Mouse (Mus musculus): ENCODE results near the gene Pkn3. TPM values are rescaled to one million over a fixed set of nuclear protein-coding genes. Genes with fewer than 3 reads are reported as not detected.
"Not testable (repeated sequence)": the region's sequence is repeated elsewhere in the genome, so short reads cannot be mapped to it uniquely, and the experiment has no call there.

Pkn3 gene
- total and polyA plus RNA-seq, 3 experiments, result 8.8 to 13.6 (median 10.4) TPM

DNA sequence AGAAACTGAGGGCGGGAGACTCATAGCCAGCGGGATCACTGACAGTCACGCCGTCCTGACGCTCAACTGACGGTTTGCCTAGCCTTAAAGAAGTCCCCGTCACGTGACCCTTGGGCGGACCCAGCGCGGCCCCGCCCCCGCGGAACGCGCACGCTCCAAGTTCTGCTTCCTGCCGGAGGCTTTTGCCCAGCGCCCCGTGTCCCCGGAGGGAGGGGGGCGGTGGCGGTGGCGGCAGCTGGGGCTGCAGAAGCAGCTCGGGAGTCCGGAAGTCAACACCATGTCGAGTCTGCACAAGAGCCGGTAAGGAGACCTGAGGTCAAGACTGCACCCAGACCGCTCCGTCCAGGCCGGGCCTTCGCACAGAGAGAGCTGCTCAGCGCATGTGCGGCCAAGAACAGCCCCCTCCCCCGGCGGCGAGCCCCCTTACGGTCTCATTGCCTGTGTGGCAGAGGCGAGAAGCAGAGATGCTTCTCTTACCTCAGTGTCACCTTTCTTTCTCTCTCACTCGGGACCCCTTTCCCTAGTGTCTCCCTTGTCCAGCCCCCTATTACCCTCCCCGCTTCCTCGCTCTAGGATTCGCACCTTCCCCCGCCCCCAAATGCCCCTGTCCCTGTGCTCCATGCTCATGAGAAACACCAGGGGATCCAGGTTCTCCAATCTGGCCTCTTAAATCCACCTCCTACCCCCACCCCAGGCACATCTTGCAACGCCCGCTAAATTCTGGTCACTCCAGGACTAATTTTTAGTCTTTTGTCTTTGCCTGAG lies 56.3 kb downstream of the Pkn3 start, which contains the start of gene Tbc1d13:
Gene Tbc1d13 (plus strand): TSS at position 134 of the 765 bp plus-strand sequence.
- Histone ChIP-seq H3K79me2 (replicated peaks; ENCODE audit: control insufficient read depth, insufficient read depth, low read length) (no peaks in the 10 kb centered on the region), H3K4me3 (peak within 1 kb of the TSS; percentile 96), H3K9ac (ENCODE audit: low read depth, low read length) (peak within 1 kb of the TSS; percentile 61), H3K27me3 (ENCODE audit: control insufficient read depth, insufficient read depth, low read length) (no peaks in the 10 kb centered on the region), H3K27ac (peak within 1 kb of the TSS; percentile 91), H3K4me1 (ENCODE audit: control insufficient read depth, insufficient read depth, low read length) (peaks cover 5% of the 10 kb centered on the region), H3K36me3 (ENCODE audit: control insufficient read depth, insufficient read depth, low read length) (peaks cover 2% of the 10 kb centered on the region; the same call in 1 of the 2 replicates)
- TF ChIP-seq CTCF (IDR thresholded peaks at IDR 0.05) (no peak), EP300 (IDR thresholded peaks at IDR 0.05; ENCODE audit: insufficient read depth, low read depth, low read length) (peak; percentile 76), POLR2A (IDR thresholded peaks at IDR 0.05; ENCODE audit: insufficient read depth, low read depth, low read length) (peak; percentile 100)
- under 1% methylated on average over 45 of the region's 46 CpGs for WGBS
- peak; percentile 99 for DNase-seq
- intact Hi-C loops (cut with DNase I), result loop anchor here (5.0 kb wide), 1 partner anchor 154 kb away; the partner anchor contains the start of genes Dolk and Nup188

DNA sequence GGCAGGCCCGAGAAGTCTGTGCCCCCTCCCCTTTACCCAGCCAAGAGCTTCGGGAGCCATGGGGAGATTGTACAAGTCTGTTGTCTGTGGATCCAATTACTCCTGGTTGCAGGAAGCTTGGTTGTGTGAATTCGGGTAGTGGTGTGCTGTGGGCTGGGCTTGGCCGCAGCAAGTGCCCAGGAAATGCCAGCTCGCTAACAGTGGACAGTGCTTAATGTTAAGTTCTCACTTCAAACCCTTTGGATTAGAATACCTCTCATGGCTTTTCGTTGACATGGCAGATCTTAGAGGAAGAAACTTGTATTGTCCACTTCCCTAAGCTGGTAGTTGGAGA lies 56.9 kb downstream of the Pkn3 start:
- H3K27ac ChIP-seq, result peak overlapping the region; percentile 91
- no peaks in the 10 kb centered on the region for H3K79me2 ChIP-seq (replicated peaks; ENCODE audit: control insufficient read depth, insufficient read depth, low read length)
- TF ChIP-seq EP300 (IDR thresholded peaks at IDR 0.05; ENCODE audit: insufficient read depth, low read depth, low read length) (no peak), CTCF (IDR thresholded peaks at IDR 0.05) (no peak), POLR2A (IDR thresholded peaks at IDR 0.05; ENCODE audit: insufficient read depth, low read depth, low read length) (no peak)
- no peaks in the 10 kb centered on the region for H3K27me3 ChIP-seq (ENCODE audit: control insufficient read depth, insufficient read depth, low read length)
- peak overlapping the region; percentile 61 for H3K9ac ChIP-seq (ENCODE audit: low read depth, low read length)
- DNase-seq, result peak; percentile 29 to 31
- H3K4me3 ChIP-seq, result peak overlapping the region; percentile 96
- peaks cover 2% of the 10 kb centered on the region; the same call in 1 of the 2 replicates for H3K36me3 ChIP-seq (ENCODE audit: control insufficient read depth, insufficient read depth, low read length)
- peaks cover 5% of the 10 kb centered on the region for H3K4me1 ChIP-seq (ENCODE audit: control insufficient read depth, insufficient read depth, low read length)
- WGBS, result 4% methylated on average over 6 of the region's 6 CpGs
- intact Hi-C loops (cut with DNase I), result loop anchor here (5.0 kb wide), 1 partner anchor 153 kb away; the partner anchor contains the start of genes Dolk and Nup188

DNA sequence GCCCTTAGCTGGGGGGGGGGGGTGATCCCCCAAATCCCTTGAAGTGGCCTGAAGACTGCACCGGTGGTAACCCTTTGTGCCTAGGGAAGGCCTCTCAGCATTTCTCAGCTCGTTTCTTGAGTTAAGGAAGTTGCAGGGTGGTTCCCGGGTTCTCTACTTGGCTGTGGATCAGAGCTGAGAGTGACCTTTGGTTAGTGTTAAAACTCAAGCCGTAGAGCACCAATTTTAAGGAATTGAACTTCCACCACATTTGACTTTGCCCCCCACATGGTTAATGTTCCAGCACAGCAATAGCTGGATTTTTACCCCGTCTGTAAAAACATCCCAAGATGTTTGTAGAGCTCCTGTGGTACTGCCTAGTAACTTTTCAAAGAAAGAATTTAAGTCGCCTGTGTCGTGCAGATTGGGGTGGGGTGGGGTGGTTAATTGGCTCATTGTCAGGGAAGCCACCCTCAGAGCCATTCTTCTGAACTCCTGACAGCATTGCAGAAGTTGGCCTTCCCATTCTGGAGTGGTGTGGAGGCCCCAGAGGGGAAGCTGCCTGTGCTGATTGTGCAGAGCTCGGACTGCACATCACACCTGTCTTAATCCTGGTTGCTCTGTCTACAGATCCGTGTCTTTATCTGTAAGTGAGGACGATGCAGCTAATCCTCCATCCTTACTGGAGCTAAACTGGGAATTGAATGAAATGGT lies 57.6 kb downstream of the Pkn3 start:
- Histone ChIP-seq H3K27me3 (ENCODE audit: control insufficient read depth, insufficient read depth, low read length) (no peaks in the 10 kb centered on the region), H3K9ac (ENCODE audit: low read depth, low read length) (peak overlapping the region; percentile 28; the same call in 1 of the 2 replicates), H3K27ac (peak overlapping the region; percentile 91), H3K4me1 (ENCODE audit: control insufficient read depth, insufficient read depth, low read length) (peaks cover 5% of the 10 kb centered on the region), H3K79me2 (replicated peaks; ENCODE audit: control insufficient read depth, insufficient read depth, low read length) (no peaks in the 10 kb centered on the region), H3K4me3 (peak overlapping the region; percentile 96; the same call in 1 of the 2 replicates), H3K36me3 (ENCODE audit: control insufficient read depth, insufficient read depth, low read length) (peaks cover 2% of the 10 kb centered on the region; the same call in 1 of the 2 replicates)
- no peak for TF ChIP-seq POLR2A (IDR thresholded peaks at IDR 0.05; ENCODE audit: insufficient read depth, low read depth, low read length)
- no peak for TF ChIP-seq CTCF (IDR thresholded peaks at IDR 0.05)
- no peak for TF ChIP-seq EP300 (IDR thresholded peaks at IDR 0.05; ENCODE audit: insufficient read depth, low read depth, low read length)
- DNase-seq, result peak in 1 of 2 experiments; percentile 23
- WGBS, result 39% methylated on average over 10 of the region's 10 CpGs
- intact Hi-C loops (cut with DNase I), result loop anchor here (5.0 kb wide), 1 partner anchor 152 kb away; the partner anchor contains the start of genes Dolk and Nup188

DNA sequence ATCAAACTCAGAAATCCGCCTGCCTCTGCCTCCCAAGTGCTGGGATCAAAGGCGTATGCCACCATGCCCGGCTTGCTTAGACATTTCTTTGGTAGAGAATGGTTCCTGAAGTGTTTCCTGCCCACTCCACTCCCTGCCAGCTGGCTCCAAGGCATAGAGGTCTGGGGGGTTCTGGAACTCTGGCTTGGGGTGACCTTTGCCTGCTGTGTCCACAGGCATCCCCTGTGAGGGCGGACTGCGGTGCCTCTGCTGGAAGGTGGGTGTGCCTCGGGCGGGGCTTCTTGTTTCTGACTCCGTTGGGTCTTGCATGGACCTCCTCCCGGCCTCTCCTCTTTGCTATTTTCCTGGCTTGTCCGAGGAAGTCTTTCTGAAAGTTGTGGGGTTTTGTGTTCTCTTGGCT lies 59.0 kb downstream of the Pkn3 start:
- no peak overlapping the region for H3K4me3 ChIP-seq
- peaks cover 5% of the 10 kb centered on the region for H3K4me1 ChIP-seq (ENCODE audit: control insufficient read depth, insufficient read depth, low read length)
- no peak overlapping the region for H3K9ac ChIP-seq (ENCODE audit: low read depth, low read length)
- no peaks in the 10 kb centered on the region for H3K79me2 ChIP-seq (replicated peaks; ENCODE audit: control insufficient read depth, insufficient read depth, low read length)
- H3K27ac ChIP-seq, result no peak overlapping the region
- H3K27me3 ChIP-seq (ENCODE audit: control insufficient read depth, insufficient read depth, low read length), result no peaks in the 10 kb centered on the region
- intact Hi-C loops (cut with DNase I), result no loop called here
- peaks cover 2% of the 10 kb centered on the region; the same call in 1 of the 2 replicates for H3K36me3 ChIP-seq (ENCODE audit: control insufficient read depth, insufficient read depth, low read length)
- TF ChIP-seq CTCF (IDR thresholded peaks at IDR 0.05) (no peak), POLR2A (IDR thresholded peaks at IDR 0.05; ENCODE audit: insufficient read depth, low read depth, low read length) (no peak), EP300 (IDR thresholded peaks at IDR 0.05; ENCODE audit: insufficient read depth, low read depth, low read length) (no peak)
- 75% methylated on average over 10 of the region's 10 CpGs for WGBS
- DNase-seq, result peak in 1 of 2 experiments; percentile 16

DNA sequence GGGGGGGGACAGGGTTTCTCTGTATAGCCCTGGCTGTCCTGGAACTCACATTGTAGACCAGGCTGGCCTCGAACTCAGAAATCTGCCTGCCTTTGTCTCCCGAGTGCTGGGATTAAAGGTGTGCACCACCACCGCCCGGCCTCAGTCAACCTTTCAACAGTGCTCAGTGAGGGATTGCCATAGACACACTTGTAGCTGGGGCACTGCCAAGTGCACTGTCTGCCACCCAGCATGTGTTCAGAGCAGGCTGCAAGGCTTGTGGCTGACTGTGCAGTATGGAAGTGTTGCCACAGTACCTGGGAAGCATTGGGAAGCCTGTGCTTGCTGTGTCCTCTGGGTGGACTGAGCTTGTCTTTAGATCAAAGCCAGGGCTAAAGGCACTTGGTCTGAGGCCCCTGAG lies 62.5 kb downstream of the Pkn3 start:
- H3K36me3 ChIP-seq (ENCODE audit: control insufficient read depth, insufficient read depth, low read length); H3K79me2 ChIP-seq (replicated peaks; ENCODE audit: control insufficient read depth, insufficient read depth, low read length); H3K4me3 ChIP-seq; H3K9ac ChIP-seq (ENCODE audit: low read depth, low read length); H3K27me3 ChIP-seq (ENCODE audit: control insufficient read depth, insufficient read depth, low read length); DNase-seq; H3K27ac ChIP-seq; intact Hi-C loops (cut with DNase I); H3K4me1 ChIP-seq (ENCODE audit: control insufficient read depth, insufficient read depth, low read length): not testable (repeated sequence)
- 78% methylated on average over 4 of the region's 4 CpGs for WGBS

Other genes with a start within 250 kb of the Pkn3 start
- gene Cercam, start 208.5 kb upstream of the Pkn3 start, total RNA-seq (2021), result 1 to 10 TPM; 3.0 to 4.1 TPM
- gene Cercam, start 208.5 kb upstream of the Pkn3 start, polyA plus RNA-seq (2012; rRNA removed), result 6.9 and 9.1 TPM in 2 replicates
- 10 to 100 TPM; 16.6 to 20.1 TPM for gene Odf2, start 188.5 kb upstream of the Pkn3 start, total RNA-seq (2021)
- gene Odf2, start 188.5 kb upstream of the Pkn3 start, polyA plus RNA-seq (2012; rRNA removed), result 22.2 and 22.3 TPM in 2 replicates
- gene Gle1, start 142.3 kb upstream of the Pkn3 start, total RNA-seq (2021), result 10 to 100 TPM; 23.8 to 25.6 TPM
- gene Gle1, start 142.3 kb upstream of the Pkn3 start, polyA plus RNA-seq (2012; rRNA removed), result 14.9 and 25.5 TPM in 2 replicates
- 100 to 1,000 TPM; 159 to 167 TPM for gene Sptan1, start 112.1 kb upstream of the Pkn3 start, total RNA-seq (2021)
- 130 and 163 TPM in 2 replicates for gene Sptan1, start 112.1 kb upstream of the Pkn3 start, polyA plus RNA-seq (2012; rRNA removed)
- gene Wdr34, start 28.8 kb upstream of the Pkn3 start, total RNA-seq (2021), result 1 to 10 TPM; 6.4 TPM
- gene Wdr34, start 28.8 kb upstream of the Pkn3 start, polyA plus RNA-seq (2012; rRNA removed), result 10.3 and 11.6 TPM in 2 replicates
- 10 to 100 TPM; 88.7 to 96.7 TPM for gene Set, start 20.3 kb upstream of the Pkn3 start, total RNA-seq (2021)
- gene Set, start 20.3 kb upstream of the Pkn3 start, polyA plus RNA-seq (2012; rRNA removed), result 21.9 and 36.4 TPM in 2 replicates
- gene Zdhhc12, start 16.0 kb downstream of the Pkn3 start, total RNA-seq (2021), result 1 to 10 TPM; 2.8 to 3.6 TPM
- 10.3 and 15.8 TPM in 2 replicates for gene Zdhhc12, start 16.0 kb downstream of the Pkn3 start, polyA plus RNA-seq (2012; rRNA removed)
- 10 to 100 TPM; 21.9 to 26.6 TPM for gene Zer1, start 46.9 kb downstream of the Pkn3 start, total RNA-seq (2021)
- gene Zer1, start 46.9 kb downstream of the Pkn3 start, polyA plus RNA-seq (2012; rRNA removed), result 45.1 TPM in 2 replicates
- gene Tbc1d13, start 56.1 kb downstream of the Pkn3 start, total RNA-seq (2021), result 10 to 100 TPM; 17.2 to 17.4 TPM
- 25.4 and 33.7 TPM in 2 replicates for gene Tbc1d13, start 56.1 kb downstream of the Pkn3 start, polyA plus RNA-seq (2012; rRNA removed)
- 10 to 100 TPM; 90.6 to 93.3 TPM for gene Endog, start 93.8 kb downstream of the Pkn3 start, total RNA-seq (2021)
- gene Endog, start 93.8 kb downstream of the Pkn3 start, polyA plus RNA-seq (2012; rRNA removed), result 87.4 and 119 TPM in 2 replicates
- gene Spout1, start 100.8 kb downstream of the Pkn3 start, total RNA-seq (2021), result 1 to 10 TPM; 5.1 to 5.4 TPM
- 9.4 and 10.3 TPM in 2 replicates for gene Spout1, start 100.8 kb downstream of the Pkn3 start, polyA plus RNA-seq (2012; rRNA removed)
- gene Kyat1, start 128.2 kb downstream of the Pkn3 start, total RNA-seq (2021), result 10 to 100 TPM; 32.1 to 35.7 TPM
- gene Kyat1, start 128.2 kb downstream of the Pkn3 start, polyA plus RNA-seq (2012; rRNA removed), result 57.5 and 68.6 TPM in 2 replicates
- 10 to 100 TPM; 68.2 to 83.3 TPM for gene Lrrc8a, start 160.0 kb downstream of the Pkn3 start, total RNA-seq (2021)
- gene Lrrc8a, start 160.0 kb downstream of the Pkn3 start, polyA plus RNA-seq (2012; rRNA removed), result 46.4 and 49.1 TPM in 2 replicates
- gene Gm28035, start 162.9 kb downstream of the Pkn3 start, total RNA-seq (2021), result 1 to 10 TPM; 4.6 to 6.0 TPM
- 7.6 and 14.7 TPM in 2 replicates for gene Gm28035, start 162.9 kb downstream of the Pkn3 start, polyA plus RNA-seq (2012; rRNA removed)
- 100 to 1,000 TPM; 112 to 148 TPM for gene Phyhd1, start 188.5 kb downstream of the Pkn3 start, total RNA-seq (2021)
- 108 and 180 TPM in 2 replicates for gene Phyhd1, start 188.5 kb downstream of the Pkn3 start, polyA plus RNA-seq (2012; rRNA removed)
- gene Gm28038, start 203.4 kb downstream of the Pkn3 start, total RNA-seq (2021), result 1 to 10 TPM; 2.6 to 6.3 TPM
- gene Gm28038, start 203.4 kb downstream of the Pkn3 start, polyA plus RNA-seq (2012; rRNA removed), result not detected in 2 replicates
- gene Dolk, start 208.7 kb downstream of the Pkn3 start, total RNA-seq (2021), result 10 to 100 TPM; 21.6 to 25.3 TPM
- gene Dolk, start 208.7 kb downstream of the Pkn3 start, polyA plus RNA-seq (2012; rRNA removed), result 23.9 and 35.1 TPM in 2 replicates
- gene Nup188, start 208.7 kb downstream of the Pkn3 start, total RNA-seq (2021), result 10 to 100 TPM; 15.3 to 16.9 TPM
- gene Nup188, start 208.7 kb downstream of the Pkn3 start, polyA plus RNA-seq (2012; rRNA removed), result 15.3 and 18.4 TPM in 2 replicates

Data from heart, adult 2 months (tissue).